Mouse (Mus musculus): ENCODE results near the gene Scgb2b7. TPM values are rescaled to one million over a fixed set of nuclear protein-coding genes. Genes with fewer than 3 reads are reported as not detected.
"Not testable (repeated sequence)": the region's sequence is repeated elsewhere in the genome, so short reads cannot be mapped to it uniquely, and the experiment has no call there.

Gene Scgb2b7
- not detected in 2 replicates for polyA plus RNA-seq (2014; fragmentation: Nextera tagmentation; extraction: Ambion mirVana)

DNA sequence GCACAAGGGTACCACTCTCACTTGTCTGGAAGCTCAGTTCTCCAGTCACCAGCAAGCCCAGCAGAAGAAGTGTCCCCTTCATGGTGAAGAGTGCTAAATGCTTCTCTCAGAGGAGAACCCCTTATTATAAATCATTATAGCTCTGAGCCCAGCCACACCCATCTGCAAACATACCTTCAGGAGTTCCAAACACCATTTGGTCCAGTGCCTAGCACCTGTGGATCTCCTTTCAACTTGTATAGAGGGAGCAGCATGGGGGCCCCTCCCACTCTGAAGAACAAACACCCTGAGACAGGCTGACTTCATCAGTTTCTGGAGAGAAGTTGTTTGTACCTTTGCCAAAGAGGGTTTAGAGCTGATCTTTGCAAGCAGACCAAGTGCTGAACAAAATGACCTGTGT lies at the start of gene Scgb2b7:
Gene Scgb2b7 (minus strand): TSS at position 101 of the 400 bp plus-strand sequence.
- H3K9me3 ChIP-seq (ENCODE audit: control insufficient read depth, low read length); ATAC-seq (ENCODE audit: low read depth); H3K9ac ChIP-seq (replicated peaks; ENCODE audit: low read depth, low read length); H3K4me3 ChIP-seq (ENCODE audit: low read depth, low read length); H3K4me1 ChIP-seq (ENCODE audit: control insufficient read depth, insufficient read depth, low read length); H3K27me3 ChIP-seq (ENCODE audit: control insufficient read depth, insufficient read depth, low read length); H3K36me3 ChIP-seq (ENCODE audit: control insufficient read depth, insufficient read depth, low read length); H3K27ac ChIP-seq (ENCODE audit: low read depth, low read length); H3K4me2 ChIP-seq (ENCODE audit: low read depth, low read length): not testable (repeated sequence)

DNA sequence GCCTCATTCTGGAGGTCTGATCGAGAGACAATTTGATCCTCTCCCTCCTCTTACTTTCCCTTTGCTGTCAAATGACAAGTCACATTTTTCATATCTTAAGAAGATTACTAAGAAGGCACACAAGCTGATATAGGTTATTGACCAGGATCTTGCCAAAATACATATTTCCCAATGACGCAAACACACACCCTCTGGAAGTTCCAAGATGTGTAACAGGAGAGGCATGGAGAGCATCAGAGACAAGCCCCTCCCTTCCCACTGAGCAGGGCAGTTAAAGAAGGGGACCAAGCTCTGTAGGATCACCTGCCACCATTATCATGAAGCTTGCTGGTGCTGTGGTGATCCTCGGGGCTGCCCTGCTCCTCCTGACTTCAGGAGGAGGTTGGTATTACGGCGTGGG lies 6.8 kb upstream of the Scgb2b7 start, which contains the start of gene Scgb1b7:
Gene Scgb1b7 (plus strand): TSS at position 301 of the 400 bp plus-strand sequence.
- H3K4me1 ChIP-seq (ENCODE audit: control insufficient read depth, insufficient read depth, low read length); H3K4me2 ChIP-seq (ENCODE audit: low read depth, low read length); ATAC-seq (ENCODE audit: low read depth); H3K9ac ChIP-seq (replicated peaks; ENCODE audit: low read depth, low read length); H3K27me3 ChIP-seq (ENCODE audit: control insufficient read depth, insufficient read depth, low read length); H3K4me3 ChIP-seq (ENCODE audit: low read depth, low read length); H3K9me3 ChIP-seq (ENCODE audit: control insufficient read depth, low read length); H3K36me3 ChIP-seq (ENCODE audit: control insufficient read depth, insufficient read depth, low read length); H3K27ac ChIP-seq (ENCODE audit: low read depth, low read length): not testable (repeated sequence)
- whole genome bisulfite sequencing, result 96% methylated on average over 3 of the region's 5 CpGs

Other genes with a start within 250 kb of the Scgb2b7 start
- gene Scgb1b7, start 6.9 kb upstream of the Scgb2b7 start, polyA plus RNA-seq (2014; fragmentation: Nextera tagmentation; extraction: Ambion mirVana), result not detected in 2 replicates

Data from neural tube, embryonic 14.5 days (tissue).